Mouse (Mus musculus): ENCODE results near the gene Ercc5. TPM values are rescaled to one million over a fixed set of nuclear protein-coding genes. Genes with fewer than 3 reads are reported as not detected.

The Ercc5 gene
- polyA plus RNA-seq, 1 experiment = 66.9 TPM

DNA sequence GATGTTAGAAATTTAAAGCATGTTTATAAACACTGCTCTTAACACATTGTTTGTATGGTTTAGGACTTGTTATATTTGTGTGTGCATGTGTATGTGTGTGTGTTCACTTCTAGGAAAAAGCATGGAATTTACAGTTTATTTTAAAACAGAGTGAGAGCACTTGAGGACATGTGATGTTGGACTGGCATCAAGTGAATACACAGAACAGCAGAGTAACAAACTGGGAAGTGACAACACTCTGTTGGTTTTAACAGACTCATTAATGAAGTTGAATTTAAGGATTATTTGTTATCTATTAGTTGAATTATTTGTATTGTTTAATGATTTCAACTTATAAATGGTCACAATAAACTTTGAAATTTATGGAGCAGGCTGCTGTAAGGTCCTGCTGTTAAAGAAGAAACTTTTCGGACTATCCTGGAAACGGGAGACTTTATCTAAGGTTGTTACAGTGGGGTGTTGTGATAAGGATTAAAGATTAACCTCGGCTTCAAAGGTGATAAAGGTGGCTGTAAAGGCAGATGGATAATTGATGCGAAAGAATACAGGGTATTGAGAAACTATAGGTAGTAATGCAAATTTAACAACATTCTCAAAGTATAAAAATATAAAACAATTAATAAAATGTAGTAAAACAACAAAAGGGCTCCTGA is 17.5 kb upstream of the Ercc5 start:
- Histone ChIP-seq H3K36me3 (ENCODE audit: control insufficient read depth, insufficient read depth, low read length, poor library complexity, severe bottlenecking) (peaks cover 3% of the 10 kb centered on the region; the same call in 1 of the 2 replicates), H3K27ac (ENCODE audit: insufficient read depth, low read length) (no peak overlapping the region), H3K9me3 (replicated peaks; ENCODE audit: control insufficient read depth, insufficient read depth, low read length, poor library complexity, severe bottlenecking) (no peaks in the 10 kb centered on the region), H3K4me3 (ENCODE audit: low read depth, low read length) (no peak overlapping the region), H3K4me1 (ENCODE audit: control insufficient read depth, insufficient read depth, low read length) (no peaks in the 10 kb centered on the region), H3K27me3 (ENCODE audit: control insufficient read depth, insufficient read depth, low read length, poor library complexity, severe bottlenecking) (no peaks in the 10 kb centered on the region), H3K9ac (ENCODE audit: low read depth, poor library complexity, severe bottlenecking) (no peak overlapping the region)
- TF ChIP-seq CTCF (IDR thresholded peaks at IDR 0.05; ENCODE audit: low read depth, low read length) = no peak

DNA sequence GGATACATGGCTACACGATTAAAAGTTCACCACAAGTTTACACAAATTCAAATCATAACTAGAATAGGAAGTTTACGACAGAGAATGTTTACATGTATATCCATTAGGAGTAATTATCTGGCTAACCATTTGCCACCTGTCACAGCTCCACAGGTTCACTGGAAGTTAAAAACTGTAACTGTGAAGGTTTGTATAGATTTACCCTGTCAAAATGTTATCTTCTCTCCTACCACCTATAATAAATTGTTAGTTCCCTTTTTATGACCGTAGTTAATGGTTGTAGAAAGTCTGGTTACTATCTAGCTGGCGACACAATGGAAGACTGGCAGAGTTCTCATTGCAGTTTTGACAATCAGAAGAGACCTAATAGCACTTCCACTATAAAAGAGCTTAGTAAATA is 7.3 kb upstream of the Ercc5 start:
- no peak for TF ChIP-seq POLR2A (IDR thresholded peaks at IDR 0.05; ENCODE audit: insufficient read depth, low read length)
- TF ChIP-seq EP300 (IDR thresholded peaks at IDR 0.05; ENCODE audit: insufficient read depth, low read depth, low read length) = no peak
- TF ChIP-seq CTCF (IDR thresholded peaks at IDR 0.05; ENCODE audit: low read depth, low read length) = no peak
- Histone ChIP-seq H3K27ac (ENCODE audit: insufficient read depth, low read length) (no peak overlapping the region), H3K36me3 (ENCODE audit: control insufficient read depth, insufficient read depth, low read length, poor library complexity, severe bottlenecking) (no peaks in the 10 kb centered on the region), H3K4me3 (ENCODE audit: low read depth, low read length) (no peak overlapping the region), H3K9ac (ENCODE audit: low read depth, poor library complexity, severe bottlenecking) (no peak overlapping the region), H3K4me1 (ENCODE audit: control insufficient read depth, insufficient read depth, low read length) (no peaks in the 10 kb centered on the region), H3K27me3 (ENCODE audit: control insufficient read depth, insufficient read depth, low read length, poor library complexity, severe bottlenecking) (no peaks in the 10 kb centered on the region), H3K9me3 (replicated peaks; ENCODE audit: control insufficient read depth, insufficient read depth, low read length, poor library complexity, severe bottlenecking) (no peaks in the 10 kb centered on the region)

DNA sequence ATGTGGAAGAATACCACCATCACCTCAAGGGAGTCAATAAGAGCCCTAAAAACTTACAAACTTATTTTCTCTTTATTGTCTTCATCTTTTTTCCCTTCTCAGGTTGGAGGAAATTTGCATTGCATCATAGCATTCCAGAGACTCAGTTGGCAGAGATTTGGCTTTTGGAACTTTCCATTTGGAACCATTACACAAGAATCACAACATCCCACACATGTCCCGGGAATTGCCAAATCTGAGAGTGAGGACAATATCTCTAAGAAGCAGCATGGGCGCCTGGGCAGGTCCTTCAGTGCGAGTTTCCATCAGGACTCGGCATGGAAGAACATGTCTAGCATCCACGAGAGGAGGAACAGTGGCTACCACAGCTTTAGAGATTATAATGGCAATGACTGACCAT is 4.8 kb upstream of the Ercc5 start:
- no peaks in the 10 kb centered on the region for H3K27me3 ChIP-seq (ENCODE audit: control insufficient read depth, insufficient read depth, low read length, poor library complexity, severe bottlenecking)
- no peaks in the 10 kb centered on the region for H3K9me3 ChIP-seq (replicated peaks; ENCODE audit: control insufficient read depth, insufficient read depth, low read length, poor library complexity, severe bottlenecking)
- no peak overlapping the region for H3K4me3 ChIP-seq (ENCODE audit: low read depth, low read length)
- TF ChIP-seq CTCF (IDR thresholded peaks at IDR 0.05; ENCODE audit: low read depth, low read length) (no peak), EP300 (IDR thresholded peaks at IDR 0.05; ENCODE audit: insufficient read depth, low read depth, low read length) (no peak)
- H3K9ac ChIP-seq (ENCODE audit: low read depth, poor library complexity, severe bottlenecking) = no peak overlapping the region
- no peak overlapping the region for H3K27ac ChIP-seq (ENCODE audit: insufficient read depth, low read length)
- no peaks in the 10 kb centered on the region for H3K36me3 ChIP-seq (ENCODE audit: control insufficient read depth, insufficient read depth, low read length, poor library complexity, severe bottlenecking)
- H3K4me1 ChIP-seq (ENCODE audit: control insufficient read depth, insufficient read depth, low read length) = no peaks in the 10 kb centered on the region

DNA sequence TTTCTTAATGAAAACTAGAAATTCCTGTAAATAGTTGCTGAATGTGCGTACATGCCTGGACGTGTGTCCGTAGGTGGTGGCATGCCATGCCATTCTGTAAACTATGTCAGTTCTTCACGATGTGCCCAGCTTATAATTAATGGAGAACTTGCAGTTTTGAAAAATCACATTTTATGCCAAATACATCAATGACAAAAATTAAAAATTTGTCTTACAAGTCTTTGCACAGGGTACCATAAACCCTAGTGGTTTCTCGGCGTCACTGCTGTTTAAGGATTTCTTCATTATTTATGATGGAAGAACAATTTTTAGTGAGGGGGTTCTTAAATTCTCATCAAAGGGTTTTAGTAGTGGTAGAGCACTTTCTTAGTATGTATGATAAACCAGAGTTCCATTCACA is 1.2 kb downstream of the Ercc5 start:
- peak overlapping the region; percentile 71; the same call in 1 of the 2 replicates for H3K9ac ChIP-seq (ENCODE audit: low read depth, poor library complexity, severe bottlenecking)

DNA sequence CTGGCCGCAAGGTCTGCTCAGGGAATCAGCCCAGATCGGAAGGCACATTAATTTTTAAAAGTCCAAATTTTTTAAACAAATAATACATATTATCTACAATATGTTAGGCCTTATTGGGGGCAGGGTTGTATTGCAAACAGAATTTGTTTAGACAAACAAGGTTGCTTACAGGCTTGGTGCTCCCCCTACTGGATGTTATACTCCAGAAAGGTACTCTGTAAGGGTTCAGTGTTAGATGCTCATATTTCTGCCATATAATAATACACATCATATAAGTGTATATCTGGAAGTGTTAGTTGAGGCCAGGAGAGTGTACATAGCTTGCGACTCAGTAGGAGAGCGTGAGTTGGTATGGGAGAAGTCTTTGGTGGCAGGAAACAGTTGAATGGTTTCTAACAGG is 7.7 kb downstream of the Ercc5 start:
- Histone ChIP-seq H3K9me3 (replicated peaks; ENCODE audit: control insufficient read depth, insufficient read depth, low read length, poor library complexity, severe bottlenecking) (no peaks in the 10 kb centered on the region; the same call in 1 of the 2 replicates), H3K36me3 (ENCODE audit: control insufficient read depth, insufficient read depth, low read length, poor library complexity, severe bottlenecking) (peaks cover 17% of the 10 kb centered on the region), H3K27me3 (ENCODE audit: control insufficient read depth, insufficient read depth, low read length, poor library complexity, severe bottlenecking) (no peaks in the 10 kb centered on the region), H3K27ac (ENCODE audit: insufficient read depth, low read length) (no peak overlapping the region), H3K9ac (ENCODE audit: low read depth, poor library complexity, severe bottlenecking) (no peak overlapping the region), H3K4me1 (ENCODE audit: control insufficient read depth, insufficient read depth, low read length) (no peaks in the 10 kb centered on the region), H3K4me3 (ENCODE audit: low read depth, low read length) (no peak overlapping the region)
- no peak for TF ChIP-seq POLR2A (IDR thresholded peaks at IDR 0.05; ENCODE audit: insufficient read depth, low read length)
- no peak for TF ChIP-seq EP300 (IDR thresholded peaks at IDR 0.05; ENCODE audit: insufficient read depth, low read depth, low read length)
- no peak for TF ChIP-seq CTCF (IDR thresholded peaks at IDR 0.05; ENCODE audit: low read depth, low read length)

More for the DNA sequence above, 1.2 kb downstream of the Ercc5 start:
- Histone ChIP-seq H3K4me1 (ENCODE audit: control insufficient read depth, insufficient read depth, low read length) (no peaks in the 10 kb centered on the region), H3K27me3 (ENCODE audit: control insufficient read depth, insufficient read depth, low read length, poor library complexity, severe bottlenecking) (no peaks in the 10 kb centered on the region), H3K9me3 (replicated peaks; ENCODE audit: control insufficient read depth, insufficient read depth, low read length, poor library complexity, severe bottlenecking) (no peaks in the 10 kb centered on the region; the same call in 1 of the 2 replicates), H3K36me3 (ENCODE audit: control insufficient read depth, insufficient read depth, low read length, poor library complexity, severe bottlenecking) (no peaks in the 10 kb centered on the region), H3K27ac (ENCODE audit: insufficient read depth, low read length) (peak overlapping the region; percentile 59; the same call in 1 of the 2 replicates), H3K4me3 (ENCODE audit: low read depth, low read length) (peak overlapping the region; percentile 62)
- TF ChIP-seq POLR2A (IDR thresholded peaks at IDR 0.05; ENCODE audit: insufficient read depth, low read length) (no peak), EP300 (IDR thresholded peaks at IDR 0.05; ENCODE audit: insufficient read depth, low read depth, low read length) (no peak), CTCF (IDR thresholded peaks at IDR 0.05; ENCODE audit: low read depth, low read length) (no peak)

DNA sequence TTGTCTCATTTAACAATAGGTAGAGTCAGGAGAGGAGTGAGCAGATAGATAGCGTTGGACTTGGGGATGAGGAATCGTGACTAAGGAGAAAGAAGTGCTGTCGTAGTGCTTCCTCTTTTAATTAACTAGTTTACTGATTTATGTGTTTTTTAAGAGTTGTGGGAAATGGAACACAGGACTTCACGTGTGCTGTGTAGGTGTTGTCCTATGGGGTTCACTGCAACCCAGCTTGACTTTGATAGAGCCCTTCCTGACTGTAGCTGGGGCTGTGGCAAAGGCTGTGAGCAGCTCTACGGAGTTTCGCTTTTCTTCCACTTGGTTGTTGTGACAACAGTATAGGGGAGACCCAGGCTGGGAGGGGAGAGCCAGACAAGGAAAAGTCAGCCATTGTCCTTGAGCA is 10.8 kb downstream of the Ercc5 start:
- no peak overlapping the region for H3K27ac ChIP-seq (ENCODE audit: insufficient read depth, low read length)
- no peak overlapping the region for H3K4me3 ChIP-seq (ENCODE audit: low read depth, low read length)
- no peaks in the 10 kb centered on the region for H3K27me3 ChIP-seq (ENCODE audit: control insufficient read depth, insufficient read depth, low read length, poor library complexity, severe bottlenecking)
- H3K36me3 ChIP-seq (ENCODE audit: control insufficient read depth, insufficient read depth, low read length, poor library complexity, severe bottlenecking) = peaks cover 37% of the 10 kb centered on the region
- H3K4me1 ChIP-seq (ENCODE audit: control insufficient read depth, insufficient read depth, low read length) = no peaks in the 10 kb centered on the region
- no peak for TF ChIP-seq EP300 (IDR thresholded peaks at IDR 0.05; ENCODE audit: insufficient read depth, low read depth, low read length)
- no peak for TF ChIP-seq CTCF (IDR thresholded peaks at IDR 0.05; ENCODE audit: low read depth, low read length)
- TF ChIP-seq POLR2A (IDR thresholded peaks at IDR 0.05; ENCODE audit: insufficient read depth, low read length) = no peak
- no peaks in the 10 kb centered on the region for H3K9me3 ChIP-seq (replicated peaks; ENCODE audit: control insufficient read depth, insufficient read depth, low read length, poor library complexity, severe bottlenecking)
- no peak overlapping the region for H3K9ac ChIP-seq (ENCODE audit: low read depth, poor library complexity, severe bottlenecking)

Data from ES-Bruce4 (cell line).